Mouse (Mus musculus): ENCODE data around the gene Rcan2.

- TF ChIP-seq CTCF (IDR thresholded peaks at IDR 0.05; ENCODE audit: low read depth) (no peak), EP300 (IDR thresholded peaks at IDR 0.05; ENCODE audit: low read depth) (no peak)
These were observed 2.6 kb downstream of the Rcan2 start for GRCm38 (mm10) chr17:43803764-43804163.
